Mouse (Mus musculus): Measurements from ENCODE around the gene Tmem51.
"Not testable (repeated sequence)": the region's sequence is repeated elsewhere in the genome, so short reads cannot be mapped to it uniquely, and the experiment has no call there.

The Tmem51 gene

GRCm38 (mm10) chr4:142024536-142024935 is 59.6 kb downstream of the Tmem51 start:
- no peak for DNase-seq (ENCODE audit: low read depth, low spot score)

- no peak for DNase-seq (ENCODE audit: low read depth, low spot score)
Observed at GRCm38 (mm10) chr4:142023166-142023565, 60.9 kb downstream of the Tmem51 start.

- no peak for DNase-seq (ENCODE audit: low read depth, low spot score)
Observed at GRCm38 (mm10) chr4:142017686-142018085, 66.4 kb downstream of the Tmem51 start.

GRCm38 (mm10) chr4:142014659-142015608 is 69.2 kb downstream of the Tmem51 start, which contains the start of gene Fhad1:
TSS of gene Fhad1 (minus strand) at chr4:142015082.
- DNase-seq (ENCODE audit: low read depth, low spot score): no peak

GRCm38 (mm10) chr4:142011236-142011635 is 72.9 kb downstream of the Tmem51 start:
- DNase-seq (ENCODE audit: low read depth, low spot score): no peak

- DNase-seq (ENCODE audit: low read depth, low spot score): no peak
Observed at GRCm38 (mm10) chr4:142010441-142010840, 73.7 kb downstream of the Tmem51 start.

- DNase-seq (ENCODE audit: low read depth, low spot score): no peak
Observed at GRCm38 (mm10) chr4:142008206-142008605, 75.9 kb downstream of the Tmem51 start.

- no peak for DNase-seq (ENCODE audit: low read depth, low spot score)
Observed at GRCm38 (mm10) chr4:142000581-142000980, 83.5 kb downstream of the Tmem51 start.

- no peak for DNase-seq (ENCODE audit: low read depth, low spot score)
Observed at GRCm38 (mm10) chr4:141999494-142000074, 84.5 kb downstream of the Tmem51 start.

- peak; percentile 11 for DNase-seq (ENCODE audit: low read depth, low spot score)
Observed at GRCm38 (mm10) chr4:141998282-141998821, 85.8 kb downstream of the Tmem51 start.

- no peak for DNase-seq (ENCODE audit: low read depth, low spot score)
Observed at GRCm38 (mm10) chr4:141996880-141997279, 87.2 kb downstream of the Tmem51 start.

- no peak for DNase-seq (ENCODE audit: low read depth, low spot score)
Observed at GRCm38 (mm10) chr4:141996086-141996485, 88.0 kb downstream of the Tmem51 start.

- DNase-seq (ENCODE audit: low read depth, low spot score): not testable (repeated sequence)
Observed at GRCm38 (mm10) chr4:141994062-141994471, 90.0 kb downstream of the Tmem51 start.

- peak; percentile 18 for DNase-seq (ENCODE audit: low read depth, low spot score)
Observed at GRCm38 (mm10) chr4:141993347-141994061, 90.6 kb downstream of the Tmem51 start.

GRCm38 (mm10) chr4:141992530-141993204 is 91.4 kb downstream of the Tmem51 start:
- no peak for DNase-seq (ENCODE audit: low read depth, low spot score)

GRCm38 (mm10) chr4:141988178-141988577 is 95.9 kb downstream of the Tmem51 start:
- DNase-seq (ENCODE audit: low read depth, low spot score): no peak

GRCm38 (mm10) chr4:141983689-141984088 is 100.4 kb downstream of the Tmem51 start:
- DNase-seq (ENCODE audit: low read depth, low spot score): peak; percentile 26

- no peak for DNase-seq (ENCODE audit: low read depth, low spot score)
Observed at GRCm38 (mm10) chr4:141981475-141981874, 102.6 kb downstream of the Tmem51 start.

Data from 3T3-L1 (cell line).